Mouse (Mus musculus) heart, embryonic 10.5 days (tissue): ENCODE data around the gene Pcnp. TPM values are rescaled to one million over a fixed set of nuclear protein-coding genes. Genes with fewer than 3 reads are reported as not detected.
"Not testable (repeated sequence)": the region's sequence is repeated elsewhere in the genome, so short reads cannot be mapped to it uniquely, and the experiment has no call there.

Experiments
- DNase-seq: peaks from one replicate; pipeline ENCODE4 v3.0.0-alpha.2; 2017; ENCODE audit warnings: low spot score
- H3K27ac ChIP-seq: fragments of 300-500 bp; sonication (generic); 2 replicates; pipeline ENCODE4 v1.5.1; 2016; ENCODE audit warnings: mild to moderate bottlenecking
- H3K27me3 ChIP-seq: fragments of 300-500 bp; sonication (generic); 2 replicates; pipeline ENCODE4 v1.6.1; 2016; ENCODE audit warnings: mild to moderate bottlenecking; ENCODE audit not compliant: poor library complexity, insufficient read depth, severe bottlenecking
- H3K36me3 ChIP-seq: fragments of 300-500 bp; sonication (generic); 2 replicates; pipeline ENCODE4 v1.6.1; 2016; ENCODE audit warnings: mild to moderate bottlenecking, moderate library complexity
- H3K4me1 ChIP-seq: fragments of 300-500 bp; sonication (generic); 2 replicates; pipeline ENCODE4 v1.6.1; 2016; ENCODE audit warnings: mild to moderate bottlenecking
- H3K4me3 ChIP-seq: fragments of 300-500 bp; sonication (generic); 2 replicates; pipeline ENCODE4 v1.5.1; 2016; ENCODE audit warnings: mild to moderate bottlenecking, moderate library complexity
- H3K9me3 ChIP-seq: fragments of 300-500 bp; sonication (generic); 2 replicates; pipeline ENCODE4 v1.6.1; 2016; ENCODE audit warnings: mild to moderate bottlenecking, moderate library complexity
- WGBS: fragments of 180-500 bp; shearing (Covaris S2); methylation state at CpG from one replicate; pipeline ENCODE4 v1.1.7; 2016; 5-methylcytosine and 5-hydroxymethylcytosine counted together
- polyA plus RNA-seq: library from polyadenylated mRNA; unstranded; fragments of >200 nt; fragmentation: Nextera tagmentation; extraction: Ambion mirVana; gene quantifications from 2 replicates; pipeline ENCODE4 v1.2.1, GENCODE M21; 2016

Pcnp gene
- polyA plus RNA-seq, 1 experiment from 2014 or later: 211 TPM

DNA sequence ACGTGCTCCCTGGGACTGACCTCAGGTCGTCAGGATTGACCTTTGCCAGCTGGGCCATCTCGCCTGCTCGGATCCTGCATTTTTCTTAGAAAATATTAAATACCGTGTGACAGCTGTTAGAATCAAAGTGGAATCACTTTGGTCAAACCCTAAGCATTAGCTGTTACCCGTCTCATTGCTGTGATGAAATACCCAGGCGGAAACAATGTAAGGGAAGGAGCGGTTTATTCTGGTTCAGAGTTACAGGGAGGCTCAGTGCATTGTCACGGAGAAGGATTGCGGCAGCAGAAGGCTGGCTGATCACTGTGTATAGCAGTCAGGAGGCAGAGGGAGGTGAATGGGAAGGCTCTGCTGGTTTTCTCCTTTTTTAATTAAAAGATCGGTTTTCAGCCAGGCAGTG is 33.4 kb upstream of the Pcnp start:
- Histone ChIP-seq H3K4me1 (no peaks in the 10 kb centered on the region), H3K36me3 (no peaks in the 10 kb centered on the region), H3K27ac (no peak overlapping the region), H3K9me3 (no peaks in the 10 kb centered on the region), H3K27me3 (0 out of 2 replicates have a peak, but pooled peaks cover 5% of the 10 kb centered on the region), H3K4me3 (no peak overlapping the region)
- WGBS: 74% methylated on average over 11 of the region's 11 CpGs
- DNase-seq: peak; percentile 17

DNA sequence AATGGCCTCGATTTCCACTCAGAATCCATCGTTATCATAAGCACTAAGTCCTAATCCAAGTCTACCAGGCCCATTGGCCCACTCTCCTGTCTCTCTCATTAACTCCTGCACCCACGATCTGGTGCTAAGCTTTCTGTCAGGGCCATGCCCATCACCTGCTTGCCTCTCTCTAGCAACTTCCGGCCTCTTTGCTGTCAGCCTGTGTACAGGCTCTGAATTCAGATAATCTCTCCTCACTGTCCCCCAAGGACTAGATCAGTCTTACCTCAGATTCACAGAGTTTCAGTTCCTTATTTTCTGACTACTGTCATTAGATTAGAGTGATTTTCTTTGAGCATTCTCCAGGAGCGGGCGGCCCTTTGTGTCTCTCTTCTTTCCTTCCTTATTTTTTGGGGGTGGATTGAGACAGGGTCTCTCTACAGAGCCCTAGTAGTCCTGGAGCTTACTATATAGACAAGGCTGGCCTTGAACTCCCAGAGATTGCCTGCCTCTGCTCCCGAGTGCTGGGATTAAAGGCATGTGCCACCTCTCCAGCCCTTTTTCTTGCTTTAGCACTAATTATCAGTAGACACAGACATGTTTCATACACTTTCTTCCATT is 32.6 kb upstream of the Pcnp start:
- no peaks in the 10 kb centered on the region for H3K9me3 ChIP-seq
- H3K27me3 ChIP-seq: 0 out of 2 replicates have a peak, but pooled peaks cover 5% of the 10 kb centered on the region
- H3K4me1 ChIP-seq: no peaks in the 10 kb centered on the region
- WGBS: 72% methylated on average over 7 of the region's 7 CpGs
- DNase-seq: no peak
- H3K27ac ChIP-seq: no peak overlapping the region
- no peak overlapping the region for H3K4me3 ChIP-seq
- H3K36me3 ChIP-seq: no peaks in the 10 kb centered on the region

DNA sequence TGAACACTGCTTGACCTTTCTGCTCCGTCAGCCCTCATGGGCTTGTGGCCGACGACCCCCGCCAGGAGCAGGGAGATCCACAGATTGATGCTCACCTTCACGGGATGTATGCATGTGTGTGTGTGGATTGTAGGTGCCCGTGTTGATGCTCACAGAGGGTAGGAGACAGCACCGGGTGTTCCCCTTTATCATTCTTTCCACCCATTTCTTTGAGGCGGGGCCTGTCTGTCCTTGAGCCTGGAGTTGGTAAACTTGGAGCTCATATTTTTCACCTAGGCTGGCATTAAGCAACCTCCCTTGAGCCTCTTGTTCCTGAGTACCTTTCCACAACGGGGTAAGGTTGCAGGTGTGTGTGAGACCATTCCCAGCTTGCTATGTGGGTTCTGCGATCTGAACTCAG is 28.6 kb upstream of the Pcnp start:
- peak; percentile 65 for DNase-seq
- Histone ChIP-seq H3K4me3 (no peak overlapping the region), H3K27ac (no peak overlapping the region), H3K36me3 (no peaks in the 10 kb centered on the region), H3K9me3 (no peaks in the 10 kb centered on the region), H3K4me1 (no peaks in the 10 kb centered on the region), H3K27me3 (no peaks in the 10 kb centered on the region)
- 78% methylated on average over 10 of the region's 10 CpGs for WGBS

DNA sequence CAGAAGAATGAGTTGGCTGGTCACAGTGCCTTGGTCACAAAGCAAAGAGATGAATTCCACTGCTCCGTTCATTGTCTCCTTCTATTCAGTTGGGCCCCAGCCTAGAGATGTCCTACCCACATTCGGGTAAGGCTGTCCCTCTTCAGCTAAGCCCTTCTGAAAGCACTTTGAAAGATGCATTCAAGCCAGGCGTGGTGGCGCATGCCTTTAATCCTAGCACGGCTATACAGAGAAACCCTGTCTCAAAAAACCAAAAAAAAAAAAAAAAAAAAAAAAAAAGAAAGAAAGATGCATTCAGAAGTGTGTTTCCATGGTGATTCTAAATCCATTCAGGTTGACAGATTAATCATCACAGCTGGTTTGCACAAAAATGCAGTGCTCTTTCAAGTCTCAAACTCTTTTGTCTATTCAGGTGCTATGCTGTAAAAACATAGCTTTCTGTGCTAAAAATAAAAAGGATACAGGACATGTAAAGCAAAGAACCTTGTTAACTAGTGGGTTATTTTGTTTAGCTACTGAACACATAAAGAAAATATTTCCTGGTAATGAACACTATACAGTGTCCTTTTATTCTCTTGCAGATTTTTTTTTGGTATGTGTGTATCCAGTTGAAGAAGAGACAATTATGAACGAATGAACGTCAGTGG is 27.5 kb upstream of the Pcnp start:
- peak; percentile 19 for DNase-seq
- H3K4me3 ChIP-seq: no peak overlapping the region
- H3K36me3 ChIP-seq: no peaks in the 10 kb centered on the region
- H3K27me3 ChIP-seq: no peaks in the 10 kb centered on the region
- H3K27ac ChIP-seq: no peak overlapping the region
- no peaks in the 10 kb centered on the region for H3K9me3 ChIP-seq
- H3K4me1 ChIP-seq: no peaks in the 10 kb centered on the region
- 71% methylated on average over 7 of the region's 7 CpGs for WGBS

DNA sequence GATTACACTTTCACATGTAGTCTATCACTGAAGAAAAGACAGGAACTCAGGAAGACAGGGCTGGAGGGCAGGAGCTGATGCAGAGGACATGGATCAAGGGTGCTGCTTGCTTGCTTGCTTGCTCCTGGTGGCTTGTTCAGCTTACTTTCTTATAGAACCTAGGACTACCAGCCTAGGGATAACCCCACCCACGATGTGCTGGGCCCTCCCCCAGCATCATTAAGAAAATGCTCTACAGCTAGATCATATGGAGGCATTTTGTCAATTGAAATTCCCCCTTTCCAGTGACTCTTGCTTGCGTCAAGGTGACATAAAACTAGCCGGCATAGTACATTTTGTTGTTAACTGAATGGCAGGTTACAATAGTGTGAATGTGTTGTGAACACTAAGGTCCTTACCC is 26.4 kb upstream of the Pcnp start:
- Histone ChIP-seq H3K36me3 (no peaks in the 10 kb centered on the region), H3K4me1 (no peaks in the 10 kb centered on the region), H3K4me3 (no peak overlapping the region), H3K9me3 (no peaks in the 10 kb centered on the region), H3K27ac (no peak overlapping the region), H3K27me3 (no peaks in the 10 kb centered on the region)
- WGBS: 82% methylated on average over 3 of the region's 3 CpGs
- no peak for DNase-seq

DNA sequence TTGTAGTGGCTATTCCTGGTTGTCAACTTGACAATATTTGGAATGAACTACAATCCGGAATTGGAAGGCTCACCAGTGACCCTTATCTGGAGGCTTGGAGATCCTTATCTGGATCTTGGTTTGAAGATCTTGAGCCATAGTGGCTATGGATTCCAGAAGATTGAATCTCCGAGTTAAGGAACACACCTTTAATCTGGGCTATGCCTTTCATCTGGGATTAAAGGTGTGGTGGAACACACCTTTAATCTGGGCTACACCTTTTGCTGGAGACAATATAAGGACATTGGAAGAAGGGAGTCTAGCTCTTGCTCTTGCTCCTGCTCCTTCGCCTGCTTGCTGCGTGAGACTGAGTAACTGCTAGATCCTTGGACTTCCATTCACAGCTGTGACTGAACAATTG is 18.5 kb upstream of the Pcnp start, which contains the start of gene Senp7:
Gene Senp7 (plus strand): TSS at position 301 of the 400 bp plus-strand sequence.
- DNase-seq, H3K4me3 ChIP-seq, H3K4me1 ChIP-seq, H3K27me3 ChIP-seq, H3K9me3 ChIP-seq, H3K36me3 ChIP-seq, H3K27ac ChIP-seq: not testable (repeated sequence)
- WGBS: no CpG with 5 or more reads among the region's 4 CpGs

DNA sequence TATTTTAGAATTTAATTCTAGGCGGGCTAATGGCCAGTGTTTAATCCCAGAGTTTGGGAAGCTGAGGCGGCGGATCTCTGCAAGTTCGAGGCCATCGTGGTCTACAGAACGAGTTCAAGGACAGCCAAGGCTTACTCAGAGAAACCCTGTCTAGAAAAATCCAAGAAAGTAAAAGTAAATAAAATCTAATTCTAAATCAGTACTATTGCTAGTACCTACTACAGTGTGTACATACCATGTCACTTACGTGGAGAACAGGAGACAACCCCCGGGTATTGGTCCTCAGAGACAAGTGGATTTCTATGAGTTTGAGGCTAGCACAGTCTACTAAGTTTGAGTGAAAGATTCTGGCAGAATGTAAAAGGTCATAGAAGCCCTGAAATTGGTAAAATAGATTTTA is 8.6 kb upstream of the Pcnp start:
- no peaks in the 10 kb centered on the region for H3K27me3 ChIP-seq
- WGBS: 31% methylated on average over 8 of the region's 8 CpGs
- peak overlapping the region; percentile 96 for H3K27ac ChIP-seq
- peaks cover 19% of the 10 kb centered on the region for H3K36me3 ChIP-seq
- DNase-seq: no peak
- peaks cover 8% of the 10 kb centered on the region; the same call in 1 of the 2 replicates for H3K4me1 ChIP-seq
- H3K9me3 ChIP-seq: no peaks in the 10 kb centered on the region
- peak overlapping the region; percentile 94 for H3K4me3 ChIP-seq

DNA sequence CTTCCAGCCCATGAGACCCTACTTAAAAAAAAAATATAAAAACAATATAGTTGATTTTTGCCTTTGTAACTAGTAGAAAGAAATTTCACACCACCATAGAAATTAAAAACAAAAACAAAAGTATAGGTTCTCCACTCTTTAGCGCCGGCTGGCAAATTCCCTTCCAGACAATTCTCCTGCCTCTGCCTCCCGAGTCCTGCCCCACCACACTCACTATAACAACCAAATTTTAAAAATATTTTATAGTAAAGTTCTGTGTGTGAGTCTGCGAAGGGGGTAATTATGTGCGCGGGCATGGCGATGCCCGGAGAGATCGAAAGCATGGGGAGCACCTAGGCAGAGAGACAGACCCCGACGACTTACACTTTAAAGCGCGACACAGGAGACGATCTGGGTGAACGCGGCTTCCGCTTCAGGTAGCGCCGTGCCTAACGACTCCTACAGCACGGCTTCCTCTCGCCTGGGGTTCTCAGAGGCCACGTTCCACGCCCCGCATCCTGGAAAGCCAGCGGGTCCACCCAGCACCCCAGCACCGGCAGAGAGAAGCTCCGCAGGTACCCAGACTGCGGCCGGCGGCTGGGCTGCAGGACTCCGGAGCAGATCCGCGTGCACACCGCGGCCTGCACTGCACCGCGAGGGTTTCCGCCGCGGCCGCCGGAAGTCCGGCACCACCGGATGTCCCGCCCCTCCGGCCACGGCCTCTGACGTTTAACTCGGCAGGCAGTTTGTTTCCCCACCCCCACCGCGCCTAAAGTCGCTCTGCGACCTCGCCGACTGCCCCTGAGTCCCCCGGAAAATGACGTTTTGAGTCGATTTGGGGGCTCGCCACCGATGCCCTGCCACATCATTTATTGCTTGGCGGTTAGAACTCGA is 7.8 kb upstream of the Pcnp start, which contains the start of gene Trmt10c:
Gene Trmt10c (minus strand): TSS at position 682 of the 873 bp plus-strand sequence.
- Histone ChIP-seq H3K36me3 (peaks cover 26% of the 10 kb centered on the region), H3K9me3 (no peaks in the 10 kb centered on the region), H3K27ac (peak within 1 kb of the TSS; percentile 96), H3K4me1 (peaks cover 8% of the 10 kb centered on the region; the same call in 1 of the 2 replicates), H3K27me3 (no peaks in the 10 kb centered on the region), H3K4me3 (peak within 1 kb of the TSS; percentile 94)
- WGBS: under 1% methylated on average over 57 of the region's 63 CpGs
- DNase-seq: peak; percentile 94

DNA sequence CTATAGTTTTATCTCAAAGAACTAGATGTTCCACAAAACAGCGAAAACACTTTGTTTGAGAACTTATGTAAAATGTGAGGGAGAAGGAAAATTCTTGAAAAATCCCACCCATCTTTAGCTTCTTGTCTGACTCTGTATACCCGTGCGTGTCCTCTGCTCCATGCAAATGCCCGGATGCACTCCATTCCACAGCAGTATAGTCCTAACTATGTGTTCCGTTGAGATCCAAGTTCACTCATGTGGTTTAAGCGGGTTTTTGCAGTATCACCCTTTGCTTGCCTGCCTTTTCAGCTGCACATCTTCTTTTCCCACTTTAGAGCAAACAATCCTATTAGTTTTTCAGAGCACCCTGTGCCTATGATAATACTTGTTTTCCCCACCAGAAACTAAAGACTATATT is 7.0 kb upstream of the Pcnp start:
- Histone ChIP-seq H3K27ac (no peak overlapping the region), H3K36me3 (peaks cover 28% of the 10 kb centered on the region), H3K4me3 (peak overlapping the region; percentile 94), H3K27me3 (no peaks in the 10 kb centered on the region), H3K4me1 (peaks cover 8% of the 10 kb centered on the region; the same call in 1 of the 2 replicates), H3K9me3 (no peaks in the 10 kb centered on the region)
- no peak for DNase-seq
- 62% methylated on average over 6 of the region's 6 CpGs for WGBS

DNA sequence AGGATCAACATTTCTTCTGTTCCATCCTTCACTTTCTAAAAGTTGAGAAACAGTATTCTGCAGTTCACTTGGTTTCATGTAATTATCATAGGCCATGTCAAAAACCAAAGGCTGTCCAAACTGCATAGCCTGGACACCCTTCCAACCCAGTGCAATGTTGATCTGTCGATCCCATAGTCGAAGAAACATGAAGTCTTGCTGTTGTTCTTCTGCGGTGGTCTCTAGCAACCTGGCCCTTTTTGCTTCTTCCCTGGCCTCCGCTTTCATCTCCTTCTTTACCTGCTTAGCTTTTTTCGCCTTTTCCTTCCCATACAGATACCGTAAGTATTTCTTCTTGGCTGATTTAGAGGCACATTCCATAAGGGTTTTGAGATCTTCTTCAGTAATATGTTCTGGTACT is 5.0 kb upstream of the Pcnp start:
- Histone ChIP-seq H3K36me3 (peaks cover 28% of the 10 kb centered on the region), H3K27me3 (no peaks in the 10 kb centered on the region), H3K27ac (no peak overlapping the region), H3K9me3 (no peaks in the 10 kb centered on the region), H3K4me1 (peaks cover 15% of the 10 kb centered on the region; the same call in 1 of the 2 replicates), H3K4me3 (no peak overlapping the region)
- WGBS: 94% methylated on average over 6 of the region's 6 CpGs
- DNase-seq: peak; percentile 55

DNA sequence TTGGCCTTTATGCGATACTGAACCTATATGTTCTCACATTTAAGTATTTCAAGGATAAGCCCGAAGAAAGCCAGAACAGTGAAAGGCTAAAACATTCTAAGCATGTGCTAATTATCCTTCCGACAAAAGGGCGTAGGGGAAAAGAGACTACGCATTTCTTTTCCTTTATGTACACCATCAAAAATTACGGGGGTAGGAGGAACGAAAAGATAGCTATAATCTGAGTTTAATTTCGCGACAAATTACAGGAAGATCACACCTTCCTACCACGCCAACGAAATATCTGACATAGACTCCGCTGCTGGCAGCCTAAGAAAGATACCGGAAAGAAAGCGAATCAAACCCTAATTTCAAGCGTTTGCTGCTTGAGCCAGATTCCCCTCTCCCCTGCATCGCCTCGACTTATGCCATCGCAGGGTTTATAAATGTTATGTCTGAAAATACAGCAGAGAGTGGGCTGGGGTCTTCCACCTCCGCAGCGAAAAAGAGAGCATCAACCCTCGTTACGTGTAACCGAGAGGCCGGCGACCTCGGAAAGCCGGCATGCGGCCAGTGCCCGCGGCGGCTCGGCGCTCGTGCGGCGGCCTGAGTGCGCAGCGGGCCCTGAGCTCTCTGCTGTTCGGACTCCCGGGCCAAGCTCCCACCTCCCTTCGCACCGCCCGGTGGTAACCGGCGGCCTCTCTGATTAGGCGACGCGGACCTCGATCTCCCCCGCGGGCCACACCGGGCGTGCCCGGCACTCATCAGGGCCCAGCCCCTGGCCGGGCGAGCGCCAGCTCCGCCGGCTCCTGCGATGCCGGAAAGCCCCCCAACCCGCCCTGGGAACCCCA is 602 bp downstream of the Pcnp start:
- under 1% methylated on average over 62 of the region's 62 CpGs for WGBS
- Histone ChIP-seq H3K4me1 (peaks cover 16% of the 10 kb centered on the region), H3K27me3 (no peaks in the 10 kb centered on the region), H3K27ac (peak overlapping the region; percentile 97), H3K4me3 (peak overlapping the region; percentile 93), H3K9me3 (no peaks in the 10 kb centered on the region), H3K36me3 (peaks cover 31% of the 10 kb centered on the region)
- no peak for DNase-seq

DNA sequence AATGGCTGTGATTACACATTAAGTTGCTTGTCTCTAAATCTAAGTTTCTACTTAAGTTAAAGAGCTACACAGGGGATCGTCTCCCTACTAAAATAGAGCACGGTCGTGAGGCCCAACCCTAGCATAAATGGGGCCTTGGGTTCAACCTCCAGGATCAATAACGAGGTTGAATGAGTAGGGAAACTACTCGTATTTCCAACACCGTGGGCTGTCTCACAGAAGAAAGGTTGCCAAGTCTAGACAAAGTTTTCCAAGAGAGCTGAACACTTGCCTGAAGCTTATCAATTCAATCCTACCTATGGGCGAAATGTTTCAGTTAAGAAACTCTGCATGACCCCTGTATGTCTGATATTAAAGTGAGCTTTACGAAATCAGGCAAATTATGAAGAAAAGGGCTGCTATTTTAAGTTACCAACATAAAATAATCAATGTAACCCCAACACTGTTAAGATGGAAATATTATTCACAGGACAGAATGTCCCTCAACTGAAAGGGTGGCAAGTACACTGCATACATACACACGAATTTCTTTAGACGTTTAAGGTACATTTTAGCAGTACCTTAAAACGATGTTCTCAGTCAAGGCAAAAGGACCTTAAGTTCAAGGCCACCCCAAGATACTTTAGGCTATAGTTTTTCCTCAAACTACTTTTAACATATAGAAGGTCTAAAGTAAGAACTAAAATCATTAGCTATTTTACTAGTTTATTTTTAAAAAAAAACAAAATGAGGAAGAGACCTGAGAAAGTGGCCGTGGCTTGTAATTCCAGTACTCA is 1.5 kb downstream of the Pcnp start:
- H3K36me3 ChIP-seq: peaks cover 22% of the 10 kb centered on the region
- H3K27me3 ChIP-seq: no peaks in the 10 kb centered on the region
- H3K4me3 ChIP-seq: peak overlapping the region; percentile 93
- peak overlapping the region; percentile 97; the same call in 1 of the 2 replicates for H3K27ac ChIP-seq
- peak; percentile 25 for DNase-seq
- peaks cover 16% of the 10 kb centered on the region for H3K4me1 ChIP-seq
- H3K9me3 ChIP-seq: no peaks in the 10 kb centered on the region
- 45% methylated on average over 12 of the region's 12 CpGs for WGBS
